Mouse (Mus musculus): Measurements from ENCODE around the gene Abce1. TPM values are rescaled to one million over a fixed set of nuclear protein-coding genes. Genes with fewer than 3 reads are reported as not detected.

Abce1 gene
- total RNA-seq, 2 experiments from 2014 or later: 78.6 to 81.6 TPM

DNA sequence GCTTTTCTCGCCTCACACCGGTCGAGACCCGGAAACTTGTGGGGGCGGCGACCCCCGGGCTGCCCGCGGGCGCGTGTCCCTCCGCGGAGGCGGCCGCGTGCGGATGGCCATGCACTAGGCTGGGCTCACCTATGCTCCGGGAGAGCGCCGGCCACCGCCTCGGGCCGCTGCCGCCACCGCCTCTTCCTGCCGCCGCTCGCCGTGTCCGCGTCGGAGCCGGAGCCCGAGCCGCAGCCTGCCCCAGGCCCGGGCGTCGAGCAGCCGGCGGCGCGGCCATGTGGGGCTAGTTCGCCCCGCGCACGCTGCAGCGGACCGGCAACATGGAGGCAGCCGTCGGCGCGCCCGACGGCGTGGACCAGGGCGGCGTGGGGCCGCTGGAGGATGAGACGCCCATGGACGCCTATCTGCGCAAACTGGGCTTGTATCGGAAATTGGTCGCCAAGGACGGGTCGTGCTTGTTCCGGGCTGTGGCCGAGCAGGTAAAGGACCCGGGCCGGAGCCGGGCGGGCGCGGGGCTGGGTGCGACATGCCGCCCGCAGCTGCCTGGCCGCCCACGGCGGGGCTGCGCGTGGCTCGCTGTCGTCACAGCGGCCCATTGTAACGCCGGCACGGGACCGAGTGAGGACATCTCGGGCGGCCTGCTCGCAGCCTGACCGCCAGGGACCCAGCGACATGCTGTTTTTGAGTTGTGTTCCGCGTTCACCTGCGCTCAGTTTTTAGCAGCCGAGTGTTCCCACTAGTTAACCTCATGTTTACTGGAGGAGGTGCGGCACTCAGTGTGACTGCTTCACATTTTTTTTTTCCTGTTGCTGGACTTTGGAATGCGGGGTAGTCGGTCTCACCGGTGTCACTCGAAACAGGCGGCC is 71.7 kb downstream of the Abce1 start, which contains the start of gene Otud4:
TSS of gene Otud4 (plus strand) at position 33 of the 866 bp plus-strand sequence.
- DNase-seq: peak; percentile 60 to 62

- peak; percentile 99 for DNase-seq
Measured at GRCm38 (mm10) chr8:79638707-79639549, 72.6 kb downstream of the Abce1 start.

GRCm38 (mm10) chr8:79638001-79638706 is 73.4 kb downstream of the Abce1 start:
- no peak for DNase-seq

DNA sequence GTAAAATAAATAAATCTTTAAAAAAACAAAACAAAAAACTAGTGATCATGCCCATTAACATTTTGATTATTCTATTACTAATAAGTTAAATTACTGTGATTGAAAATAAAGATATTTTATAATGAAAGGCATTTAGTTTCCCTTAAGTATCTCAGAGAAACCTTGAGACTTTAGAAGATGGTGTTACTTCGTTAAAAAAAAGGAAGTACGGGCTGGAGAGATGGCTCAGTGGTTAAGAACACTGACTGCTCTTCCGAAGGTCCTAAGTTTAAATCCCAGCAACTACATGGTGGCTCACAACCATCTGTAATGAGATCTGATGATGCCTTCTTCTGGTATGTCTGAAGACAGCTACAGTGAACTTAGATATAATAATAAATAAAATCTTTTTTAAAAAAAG is 74.3 kb downstream of the Abce1 start:
- no peak for DNase-seq

GRCm38 (mm10) chr8:79636151-79636550 is 75.4 kb downstream of the Abce1 start:
- no peak for DNase-seq

DNA sequence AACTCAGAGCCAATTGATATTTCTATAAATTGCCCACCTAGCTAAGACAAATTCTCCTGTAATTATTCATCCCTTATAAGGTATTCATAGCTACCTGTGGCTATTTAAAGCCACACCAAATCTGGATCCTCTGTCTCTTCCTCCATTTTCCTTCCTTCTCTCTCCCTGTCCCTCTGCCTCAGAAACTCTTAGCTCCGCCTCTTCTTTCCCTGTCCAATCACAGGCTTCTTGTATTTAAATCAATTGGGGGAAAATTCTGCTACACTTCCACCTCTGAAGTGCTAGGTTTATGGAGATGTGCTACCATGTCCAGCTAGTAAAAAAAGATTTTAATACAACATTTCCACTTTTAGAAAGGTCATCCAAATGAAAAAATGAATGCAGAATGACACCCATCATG is 76.0 kb downstream of the Abce1 start:
- no peak for DNase-seq

Other genes starting within 250 kb of the Abce1 start
- gene Otud4, start 72.1 kb downstream of the Abce1 start, total RNA-seq (2021): 10 to 100 TPM; 37.4 to 41.9 TPM
- gene Anapc10, start 80 bp upstream of the Abce1 start, total RNA-seq (2021): 10 to 100 TPM in 1 of 2 experiments, 1 to 10 TPM in 1; 9.6 to 13.0 TPM